Mouse (Mus musculus) liver, embryonic 14 days (tissue): ENCODE measurements around the gene Fam45a. TPM values are rescaled to one million over a fixed set of nuclear protein-coding genes. Genes with fewer than 3 reads are reported as not detected.

Experiments
- polyA plus RNA-seq: library from polyadenylated mRNA; depleted of rRNA; stranded (reverse); fragments of >200 nt; gene quantifications from 2 replicates; pipeline ENCODE4 v1.2.3, GENCODE M21; 2012; rRNA removed

Gene Fam45a
- 11.5 and 13.9 TPM in 2 replicates for polyA plus RNA-seq

GRCm38 (mm10) chr19:60811098-60812035, at the start of gene Fam45a:
Gene Fam45a (plus strand): TSS chr19:60811585.

GRCm38 (mm10) chr19:60790551-60791161, 20.7 kb upstream of the Fam45a start, which contains the start of gene Eif3a:
Gene Eif3a (minus strand): TSS chr19:60790658.

GRCm38 (mm10) chr19:60860868-60861700, 49.7 kb downstream of the Fam45a start, which contains the start of gene Sfxn4:
Gene Sfxn4 (minus strand): TSS chr19:60861479.

GRCm38 (mm10) chr19:60874064-60874694, 62.8 kb downstream of the Fam45a start, which contains the start of gene Prdx3:
Gene Prdx3 (minus strand): TSS chr19:60874556.

Other genes with a start within 250 kb of the Fam45a start
- gene Cacul1, start 230.6 kb upstream of the Fam45a start, polyA plus RNA-seq, result 5.0 and 6.0 TPM in 2 replicates
- 0.98 and 1.3 TPM in 2 replicates for gene Nanos1, start 55.6 kb upstream of the Fam45a start, polyA plus RNA-seq
- gene Eif3a, start 20.9 kb upstream of the Fam45a start, polyA plus RNA-seq, result 113 and 114 TPM in 2 replicates
- 0.79 and 0.92 TPM in 2 replicates for gene Sfxn4, start 49.9 kb downstream of the Fam45a start, polyA plus RNA-seq
- 184 and 244 TPM in 2 replicates for gene Prdx3, start 63.0 kb downstream of the Fam45a start, polyA plus RNA-seq
- gene Grk5, start 78.2 kb downstream of the Fam45a start, polyA plus RNA-seq, result 0.77 and 0.89 TPM in 2 replicates